Mouse (Mus musculus) liver, adult 2 months (tissue): ENCODE results near the gene Mavs. TPM values are rescaled to one million over a fixed set of nuclear protein-coding genes. Genes with fewer than 3 reads are reported as not detected.

ENCODE experiments used
- DNase-seq: peaks from one replicate; pipeline ENCODE4 v3.0.0-alpha.2; 2011; ENCODE audit warnings: low read depth, low spot score; ENCODE audit errors: extremely low read depth
- H3K27ac ChIP-seq: fragments of 200-500 bp; replicated peaks from 2 replicates; pipeline ENCODE4 v1.5.1; 2012; ENCODE audit warnings: low read depth, mild to moderate bottlenecking, control low read depth, inconsistent platforms, low read length; ENCODE audit not compliant: insufficient read depth
- H3K27me3 ChIP-seq: fragments of 200-500 bp; 2 replicates; pipeline ENCODE4 v1.6.1; 2012; ENCODE audit warnings: mild to moderate bottlenecking, moderate library complexity, low read length, inconsistent platforms; ENCODE audit not compliant: control insufficient read depth, insufficient read depth
- H3K36me3 ChIP-seq: fragments of 200-500 bp; 2 replicates; pipeline ENCODE4 v1.6.1; 2012; ENCODE audit warnings: low read length, inconsistent platforms; ENCODE audit not compliant: control insufficient read depth, insufficient read depth
- H3K4me1 ChIP-seq: fragments of 200-500 bp; 2 replicates; pipeline ENCODE4 v1.6.1; 2011; ENCODE audit warnings: low read length; ENCODE audit not compliant: control insufficient read depth, insufficient read depth
- H3K4me3 ChIP-seq: fragments of 200-500 bp; 2 replicates; pipeline ENCODE4 v1.5.1; 2011; ENCODE audit warnings: low read depth, mild to moderate bottlenecking, control low read depth, low read length, moderate library complexity; ENCODE audit not compliant: insufficient read depth
- H3K79me2 ChIP-seq: fragments of 200-500 bp; 2 replicates; pipeline ENCODE4 v1.6.1; 2012; ENCODE audit warnings: inconsistent platforms, mild to moderate bottlenecking, low read length, moderate library complexity; ENCODE audit not compliant: control insufficient read depth, insufficient read depth
- H3K9ac ChIP-seq: fragments of 200-500 bp; 2 replicates; pipeline ENCODE4 v1.6.1; 2012; ENCODE audit warnings: low read depth, mild to moderate bottlenecking, control low read depth, inconsistent platforms, low read length
- CTCF ChIP-seq: fragments of 200-500 bp; IDR thresholded peaks from 2 replicates; pipeline ENCODE4 v1.5.1; 2011; ENCODE audit warnings: low read depth, low read length, control low read depth
- POLR2A ChIP-seq: fragments of 200-500 bp; IDR thresholded peaks from 2 replicates; pipeline ENCODE4 v1.6.1; 2011; ENCODE audit warnings: low read length, control low read depth; ENCODE audit not compliant: insufficient read depth; ENCODE audit errors: extremely low read depth
- WGBS: fragments of 180-500 bp; shearing (Covaris S2); methylation state at CpG from one replicate; pipeline ENCODE4 v1.1.7; 2018; 5-methylcytosine and 5-hydroxymethylcytosine counted together
- polyA plus RNA-seq: library from polyadenylated mRNA; depleted of rRNA; stranded (reverse); fragments of >200 nt; gene quantifications from 2 replicates; pipeline ENCODE4 v1.2.3, GENCODE M21; 2012
- total RNA-seq: library from RNA; depleted of rRNA; stranded (reverse); fragments of >200 nt; gene quantifications from 2 replicates; pipeline ENCODE4 v1.2.3, GENCODE M21; 2014

Mavs gene
- total and polyA plus RNA-seq, 2 experiments: 25.0 to 134 TPM

DNA sequence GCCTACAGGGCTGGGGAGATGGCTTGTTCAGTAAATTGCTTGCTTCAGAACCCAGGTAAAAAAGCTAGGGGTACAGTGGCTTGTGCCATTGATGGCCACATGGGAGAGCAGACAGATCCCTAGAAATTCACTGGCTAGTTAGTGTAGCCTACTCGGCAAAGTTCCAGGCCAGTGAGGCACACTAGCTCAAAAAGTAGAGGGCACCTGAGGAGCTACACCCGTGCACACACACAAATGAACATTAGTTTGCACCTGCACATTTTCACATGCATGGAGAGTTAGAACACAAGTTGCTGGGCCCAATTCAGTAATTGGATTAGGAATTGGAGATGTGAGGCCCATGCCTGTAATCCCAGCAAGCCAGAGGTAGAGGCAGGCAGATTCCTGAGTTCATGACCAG is 31.2 kb downstream of the Mavs start:
- H3K36me3 ChIP-seq: no peaks in the 10 kb centered on the region
- DNase-seq: no peak
- no peak overlapping the region for H3K4me3 ChIP-seq

DNA sequence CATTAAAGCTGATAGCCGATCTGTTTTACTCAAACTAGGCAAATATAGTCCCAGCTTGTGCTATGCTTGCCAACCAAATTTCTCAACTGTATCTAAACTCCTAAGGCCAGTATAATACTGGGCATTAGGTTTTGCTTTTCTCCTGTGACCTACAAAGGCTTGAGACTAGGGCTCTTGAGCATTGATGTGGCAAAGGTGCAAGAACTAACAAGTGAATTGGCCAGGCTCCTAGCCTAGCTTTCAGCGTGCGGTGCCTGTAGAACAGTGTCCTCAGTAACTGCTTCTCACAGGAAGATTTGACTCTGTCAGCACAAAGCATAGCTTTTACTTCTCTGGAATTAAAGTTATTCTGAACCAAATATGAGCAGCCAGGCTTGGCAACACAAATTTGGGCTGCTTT is 41.6 kb downstream of the Mavs start:
- peaks cover 37% of the 10 kb centered on the region for H3K36me3 ChIP-seq
- H3K4me1 ChIP-seq: no peaks in the 10 kb centered on the region
- H3K4me3 ChIP-seq: no peak overlapping the region
- peaks cover 11% of the 10 kb centered on the region; the same call in 1 of the 2 replicates for H3K79me2 ChIP-seq
- 61% methylated on average over 3 of the region's 3 CpGs for WGBS
- H3K9ac ChIP-seq: no peak overlapping the region
- H3K27me3 ChIP-seq: no peaks in the 10 kb centered on the region
- H3K27ac ChIP-seq: no peak overlapping the region
- TF ChIP-seq POLR2A (no peak), CTCF (no peak)
- DNase-seq: peak; percentile 37

More for the DNA sequence above, 31.2 kb downstream of the Mavs start:
- peaks cover 8% of the 10 kb centered on the region for H3K4me1 ChIP-seq
- H3K27me3 ChIP-seq: no peaks in the 10 kb centered on the region
- H3K79me2 ChIP-seq: peaks cover 19% of the 10 kb centered on the region; the same call in 1 of the 2 replicates
- TF ChIP-seq CTCF (no peak), POLR2A (no peak)
- H3K27ac ChIP-seq: no peak overlapping the region
- no peak overlapping the region for H3K9ac ChIP-seq
- WGBS: 62% methylated on average over 2 of the region's 2 CpGs

DNA sequence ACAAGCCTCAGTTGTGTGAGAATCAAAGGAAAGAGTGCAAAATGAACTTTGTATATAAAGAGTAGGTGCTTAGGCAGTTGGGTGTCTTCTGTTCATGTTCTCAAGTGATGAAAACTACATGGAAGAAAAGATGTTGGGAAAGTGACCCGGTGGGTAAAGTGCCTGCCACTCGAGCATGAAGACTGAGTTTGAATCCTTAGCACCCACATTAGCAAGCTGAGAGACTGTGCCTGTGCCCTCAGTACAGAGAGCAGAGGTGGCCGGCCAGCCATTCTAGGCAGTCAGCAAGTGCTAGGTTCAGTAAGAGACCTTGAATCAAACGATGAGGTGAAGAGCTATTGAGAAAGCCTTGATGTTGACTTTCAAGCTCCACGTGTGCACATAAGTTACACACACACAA is 42.9 kb downstream of the Mavs start:
- Histone ChIP-seq H3K36me3 (peaks cover 44% of the 10 kb centered on the region), H3K9ac (no peak overlapping the region), H3K4me3 (no peak overlapping the region), H3K27me3 (no peaks in the 10 kb centered on the region), H3K4me1 (0 out of 2 replicates have a peak, but pooled peaks cover 4% of the 10 kb centered on the region), H3K79me2 (peaks cover 7% of the 10 kb centered on the region; the same call in 1 of the 2 replicates), H3K27ac (no peak overlapping the region)
- 65% methylated on average over 5 of the region's 5 CpGs for WGBS
- TF ChIP-seq POLR2A: no peak
- no peak for TF ChIP-seq CTCF
- no peak for DNase-seq

DNA sequence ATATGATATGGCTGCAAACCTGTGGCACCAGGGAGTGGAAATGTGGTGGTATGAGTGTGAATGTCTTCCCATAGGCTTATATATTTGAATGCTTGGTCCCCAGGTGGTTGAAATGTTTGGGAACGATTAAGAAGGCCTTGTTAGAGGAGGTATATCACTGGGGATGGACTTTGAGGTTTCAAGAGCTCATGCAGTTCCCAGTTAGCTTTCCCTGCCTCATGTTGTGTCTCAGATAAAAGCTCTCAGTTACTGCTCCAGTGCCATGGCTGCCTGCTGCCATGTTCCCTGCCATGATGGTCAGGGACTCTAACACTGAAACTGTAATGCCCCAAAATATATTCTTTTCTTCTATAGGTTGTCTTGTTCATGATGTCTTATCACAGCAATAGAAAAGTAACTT is 47.7 kb downstream of the Mavs start:
- no peak overlapping the region for H3K27ac ChIP-seq
- H3K27me3 ChIP-seq: no peaks in the 10 kb centered on the region
- H3K36me3 ChIP-seq: peaks cover 38% of the 10 kb centered on the region
- no peak for DNase-seq
- H3K79me2 ChIP-seq: peaks cover 3% of the 10 kb centered on the region; the same call in 1 of the 2 replicates
- H3K4me3 ChIP-seq: no peak overlapping the region
- 81% methylated on average over 1 of the region's 1 CpGs for WGBS
- 0 out of 2 replicates have a peak, but pooled peaks cover 4% of the 10 kb centered on the region for H3K4me1 ChIP-seq
- no peak overlapping the region for H3K9ac ChIP-seq
- no peak for TF ChIP-seq POLR2A
- TF ChIP-seq CTCF: no peak

DNA sequence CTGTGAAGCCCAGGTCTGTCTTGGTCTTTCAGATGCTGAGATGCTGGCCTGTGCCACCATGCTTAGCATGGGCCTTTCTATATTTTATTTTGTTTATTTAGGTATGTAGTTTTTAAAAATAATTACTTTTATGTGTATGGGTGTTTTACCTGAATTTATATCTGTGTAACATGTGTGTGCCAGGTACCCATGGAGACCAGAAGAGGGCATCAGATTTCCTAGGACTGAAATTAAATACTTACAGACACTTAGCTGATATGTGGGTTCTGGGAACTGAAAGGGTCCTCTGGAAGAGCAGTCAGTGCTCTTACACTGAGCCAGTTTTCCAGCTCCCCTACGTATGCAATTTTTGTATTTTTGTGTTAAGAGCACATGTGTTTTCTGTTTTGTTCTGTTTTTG is 52.4 kb downstream of the Mavs start:
- Histone ChIP-seq H3K4me1 (0 out of 2 replicates have a peak, but pooled peaks cover 4% of the 10 kb centered on the region), H3K36me3 (peaks cover 41% of the 10 kb centered on the region), H3K4me3 (no peak overlapping the region), H3K27ac (no peak overlapping the region), H3K27me3 (no peaks in the 10 kb centered on the region), H3K9ac (no peak overlapping the region), H3K79me2 (no peaks in the 10 kb centered on the region; the same call in 1 of the 2 replicates)
- WGBS: 84% methylated on average over 1 of the region's 1 CpGs
- DNase-seq: peak; percentile 22
- no peak for TF ChIP-seq CTCF
- TF ChIP-seq POLR2A: no peak

DNA sequence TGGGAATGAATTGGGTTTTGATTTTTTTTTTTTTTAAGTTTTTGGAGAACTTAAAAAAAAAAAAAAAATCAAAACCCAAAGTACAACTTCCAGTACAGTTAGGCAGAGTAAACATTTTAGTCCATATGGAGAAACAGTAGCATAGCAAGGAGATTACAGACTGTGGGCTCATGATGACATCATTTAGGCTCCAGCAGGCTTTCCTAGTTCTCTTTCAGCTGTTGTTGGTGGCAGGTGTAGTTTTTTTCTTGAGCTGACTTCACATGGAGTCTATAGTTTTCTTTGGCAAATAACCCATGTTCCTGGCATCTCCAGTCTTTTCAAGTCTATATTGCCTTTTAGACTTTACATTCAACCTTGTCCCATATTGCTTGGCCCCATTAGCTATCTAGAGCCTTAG is 56.8 kb downstream of the Mavs start:
- Histone ChIP-seq H3K27me3 (no peaks in the 10 kb centered on the region), H3K79me2 (no peaks in the 10 kb centered on the region; the same call in 1 of the 2 replicates), H3K27ac (no peak overlapping the region), H3K4me1 (no peaks in the 10 kb centered on the region), H3K36me3 (peaks cover 47% of the 10 kb centered on the region), H3K9ac (no peak overlapping the region), H3K4me3 (no peak overlapping the region)
- TF ChIP-seq CTCF (no peak), POLR2A (no peak)
- DNase-seq: no peak
